Mouse (Mus musculus) bone marrow, adult 2 months (tissue): ENCODE data around the gene Ccdc172. TPM values are rescaled to one million over a fixed set of nuclear protein-coding genes. Genes with fewer than 3 reads are reported as not detected.

Experiments
- H3K27ac ChIP-seq: fragments of 200-500 bp; 2 replicates; pipeline ENCODE4 v1.5.1; 2012; ENCODE audit warnings: low read depth, mild to moderate bottlenecking, control low read depth, inconsistent platforms, low read length; ENCODE audit not compliant: control insufficient read depth, poor library complexity, insufficient read depth
- H3K4me1 ChIP-seq: fragments of 200-500 bp; 2 replicates; pipeline ENCODE4 v1.6.1; 2011; ENCODE audit warnings: low read length; ENCODE audit not compliant: control insufficient read depth, insufficient read depth
- H3K4me3 ChIP-seq: fragments of 200-500 bp; replicated peaks from 2 replicates; pipeline ENCODE3; 2011; ENCODE audit warnings: mild to moderate bottlenecking, low read depth, low read length, control low read depth; ENCODE audit not compliant: control insufficient read depth
- CTCF ChIP-seq: fragments of 200-500 bp; IDR thresholded peaks from 2 replicates; pipeline ENCODE4 v1.5.1; 2011; ENCODE audit warnings: low read length, control low read depth; ENCODE audit not compliant: control insufficient read depth, insufficient read depth
- POLR2A ChIP-seq: fragments of 200-500 bp; IDR thresholded peaks from 2 replicates; pipeline ENCODE4 v1.6.1; 2011; ENCODE audit warnings: low read depth, mild to moderate bottlenecking, control low read depth, low read length, borderline replicate concordance; ENCODE audit not compliant: control insufficient read depth
- WGBS: fragments of 180-500 bp; shearing (Covaris S2); methylation state at CpG from one replicate; pipeline ENCODE4 v1.1.7; 2018; 5-methylcytosine and 5-hydroxymethylcytosine counted together
- polyA plus RNA-seq: library from polyadenylated mRNA; stranded (reverse); fragments of >200 nt; gene quantifications from 2 replicates; pipeline ENCODE4 v1.2.4, GENCODE M21; 2011; ENCODE audit warnings: low replicate concordance; ENCODE audit not compliant: missing spikeins, insufficient read depth, insufficient read length

Gene Ccdc172
- polyA plus RNA-seq, 1 experiment, result not detected

GRCm38 (mm10) chr19:58550489-58550888 lies 38.7 kb downstream of the Ccdc172 start:
- Histone ChIP-seq H3K27ac (no peak overlapping the region), H3K4me3 (no peak overlapping the region), H3K4me1 (no peaks in the 10 kb centered on the region)
- WGBS, result 71% methylated on average over 1 of the region's 1 CpGs
- TF ChIP-seq CTCF (no peak), POLR2A (no peak)

- TF ChIP-seq POLR2A (no peak), CTCF (no peak)
- no peak overlapping the region for H3K4me3 ChIP-seq
- 71% methylated on average over 3 of the region's 3 CpGs for WGBS
- no peaks in the 10 kb centered on the region for H3K4me1 ChIP-seq
- no peak overlapping the region for H3K27ac ChIP-seq
These were observed 39.1 kb downstream of the Ccdc172 start for GRCm38 (mm10) chr19:58550916-58551315.

- no peak for TF ChIP-seq CTCF
- no peak for TF ChIP-seq POLR2A
- Histone ChIP-seq H3K4me1 (no peaks in the 10 kb centered on the region), H3K27ac (no peak overlapping the region), H3K4me3 (no peak overlapping the region)
- 78% methylated on average over 2 of the region's 2 CpGs for WGBS
These were observed 43.2 kb downstream of the Ccdc172 start for GRCm38 (mm10) chr19:58554974-58555373.

- H3K4me3 ChIP-seq, result no peak overlapping the region
- H3K27ac ChIP-seq, result no peak overlapping the region
- whole genome bisulfite sequencing, result 32% methylated on average over 5 of the region's 5 CpGs
- no peaks in the 10 kb centered on the region for H3K4me1 ChIP-seq
- TF ChIP-seq POLR2A (no peak), CTCF (no peak)
These were observed 46.6 kb downstream of the Ccdc172 start for GRCm38 (mm10) chr19:58558352-58558751.

- no peaks in the 10 kb centered on the region for H3K4me1 ChIP-seq
- no peak overlapping the region for H3K27ac ChIP-seq
- TF ChIP-seq POLR2A (no peak), CTCF (no peak)
- H3K4me3 ChIP-seq, result no peak overlapping the region
- WGBS, result 80% methylated on average over 7 of the region's 7 CpGs
These were observed 50.6 kb downstream of the Ccdc172 start for GRCm38 (mm10) chr19:58562301-58562815.

- no peak overlapping the region for H3K27ac ChIP-seq
- TF ChIP-seq POLR2A (no peak), CTCF (no peak)
- H3K4me3 ChIP-seq, result no peak overlapping the region
- 74% methylated on average over 2 of the region's 2 CpGs for WGBS
- no peaks in the 10 kb centered on the region for H3K4me1 ChIP-seq
These were observed 59.8 kb downstream of the Ccdc172 start for GRCm38 (mm10) chr19:58571566-58571965.

- Histone ChIP-seq H3K4me3 (no peak overlapping the region), H3K4me1 (no peaks in the 10 kb centered on the region), H3K27ac (no peak overlapping the region)
- TF ChIP-seq POLR2A (no peak), CTCF (no peak)
- WGBS, result 62% methylated on average over 11 of the region's 11 CpGs
These were observed 60.8 kb downstream of the Ccdc172 start for GRCm38 (mm10) chr19:58572429-58573071.

GRCm38 (mm10) chr19:58573072-58573438 lies 61.3 kb downstream of the Ccdc172 start:
- no peaks in the 10 kb centered on the region for H3K4me1 ChIP-seq
- no peak overlapping the region for H3K4me3 ChIP-seq
- no peak overlapping the region for H3K27ac ChIP-seq
- no peak for TF ChIP-seq CTCF
- TF ChIP-seq POLR2A, result no peak
- 81% methylated on average over 3 of the region's 3 CpGs for WGBS
